ENCODE assay signal across 8 mouse cellular contexts in genomic region chr4:118260551-118261267, GRCm38 (mm10). TPM values are rescaled to one million over a fixed set of nuclear protein-coding genes. Genes with fewer than 3 reads are reported as not detected.
DNase-seq lines count a peak whose midpoint lies in the region; ATAC-seq lines count a peak whose summit lies in the region.

No protein-coding gene starts in this region.

- H3K4me3 ChIP-seq in embryonic facial prominence, embryonic 10.5 days, result peak overlapping the region; percentile 69
- peak overlapping the region; percentile 61 for H3K4me3 ChIP-seq in heart, embryonic 15.5 days
- H3K4me3 ChIP-seq in liver, embryonic 11.5 days (ENCODE audit: low read depth, low read length), result peak overlapping the region; percentile 54
- H3K4me3 ChIP-seq in neural tube, embryonic 11.5 days (ENCODE audit: low read depth, low read length), result peak overlapping the region; percentile 41

- H3K4me1 ChIP-seq in embryonic facial prominence, embryonic 10.5 days, result peaks cover 69% of the 10 kb centered on the region
- H3K4me1 ChIP-seq in heart, embryonic 15.5 days (replicated peaks), result peaks cover 68% of the 10 kb centered on the region
- peaks cover 25% of the 10 kb centered on the region for H3K4me1 ChIP-seq in liver, embryonic 11.5 days (replicated peaks; ENCODE audit: control insufficient read depth, insufficient read depth, low read length)
- H3K4me1 ChIP-seq in neural tube, embryonic 11.5 days (ENCODE audit: control insufficient read depth, insufficient read depth, low read length), result peaks cover 29% of the 10 kb centered on the region

- H3K9me3 ChIP-seq in embryonic facial prominence, embryonic 10.5 days, result no peaks in the 10 kb centered on the region
- no peaks in the 10 kb centered on the region for H3K9me3 ChIP-seq in heart, embryonic 15.5 days (replicated peaks)
- H3K9me3 ChIP-seq in liver, embryonic 11.5 days (ENCODE audit: control insufficient read depth, low read length), result no peaks in the 10 kb centered on the region
- H3K9me3 ChIP-seq in neural tube, embryonic 11.5 days (ENCODE audit: control insufficient read depth, low read length), result no peaks in the 10 kb centered on the region

- ATAC-seq in CD4-positive, CD25-positive, alpha-beta regulatory T cell, adult 4 months, result peak; percentile 23
- peak; percentile 63 for ATAC-seq in heart, embryonic 15.5 days (replicated peaks; ENCODE audit: insufficient number of reproducible peaks, insufficient read depth, low FRiP score, low read depth)
- peak; percentile 64 for ATAC-seq in liver, embryonic 11.5 days (replicated peaks; ENCODE audit: low FRiP score)
- ATAC-seq in neural tube, embryonic 11.5 days (ENCODE audit: insufficient read depth, low FRiP score, low TSS enrichment), result peak; percentile 71

- peak overlapping the region; percentile 95 for H3K4me2 ChIP-seq in heart, embryonic 15.5 days
- peak overlapping the region; percentile 80 for H3K4me2 ChIP-seq in liver, embryonic 11.5 days
- H3K4me2 ChIP-seq in neural tube, embryonic 11.5 days (ENCODE audit: low read depth), result peak overlapping the region; percentile 85

- WGBS in embryonic facial prominence, embryonic 10.5 days, result under 1% methylated on average over 39 of the region's 39 CpGs
- under 1% methylated on average over 39 of the region's 39 CpGs for WGBS in heart, embryonic 15.5 days
- 1% methylated on average over 39 of the region's 39 CpGs for WGBS in liver, embryonic 11.5 days
- WGBS in neural tube, embryonic 11.5 days, result under 1% methylated on average over 35 of the region's 39 CpGs

- H3K27me3 ChIP-seq in embryonic facial prominence, embryonic 10.5 days (replicated peaks; ENCODE audit: low read depth, poor library complexity, severe bottlenecking), result no peaks in the 10 kb centered on the region
- H3K27me3 ChIP-seq in heart, embryonic 15.5 days, result no peaks in the 10 kb centered on the region
- H3K27me3 ChIP-seq in liver, embryonic 11.5 days (replicated peaks; ENCODE audit: control insufficient read depth, insufficient read depth, low read length), result no peaks in the 10 kb centered on the region
- no peaks in the 10 kb centered on the region for H3K27me3 ChIP-seq in neural tube, embryonic 11.5 days (ENCODE audit: control insufficient read depth, insufficient read depth, low read length)

- H3K36me3 ChIP-seq in embryonic facial prominence, embryonic 10.5 days (replicated peaks), result peaks cover 81% of the 10 kb centered on the region
- peaks cover 16% of the 10 kb centered on the region; the same call in 1 of the 2 replicates for H3K36me3 ChIP-seq in heart, embryonic 15.5 days
- peaks cover 5% of the 10 kb centered on the region; the same call in 1 of the 2 replicates for H3K36me3 ChIP-seq in liver, embryonic 11.5 days (ENCODE audit: control insufficient read depth, insufficient read depth, low read length)
- 0 out of 2 replicates have a peak, but pooled peaks cover 3% of the 10 kb centered on the region for H3K36me3 ChIP-seq in neural tube, embryonic 11.5 days (ENCODE audit: control insufficient read depth, insufficient read depth, low read length)

- peak; percentile 85 for DNase-seq in adrenal gland, adult 2 months
- peak; percentile 84 for DNase-seq in embryonic facial prominence, embryonic 10.5 days (ENCODE audit: low spot score)
- peak; percentile 83 for DNase-seq in kidney, postnatal 10 days
- peak; percentile 70 for DNase-seq in liver, embryonic 11.5 days (ENCODE audit: low spot score)
- DNase-seq in neural tube, embryonic 11.5 days (ENCODE audit: low spot score), result peak; percentile 78
- peak; percentile 77 for DNase-seq in thymus, postnatal 0 days (ENCODE audit: low spot score)

- peak overlapping the region; percentile 49 for H3K9ac ChIP-seq in heart, embryonic 15.5 days
- no peak overlapping the region for H3K9ac ChIP-seq in liver, embryonic 11.5 days (ENCODE audit: low read depth, low read length)
- peak overlapping the region; percentile 62 for H3K9ac ChIP-seq in neural tube, embryonic 11.5 days (ENCODE audit: low read length)

- H3K27ac ChIP-seq in embryonic facial prominence, embryonic 10.5 days (replicated peaks), result peak overlapping the region; percentile 86
- H3K27ac ChIP-seq in heart, embryonic 15.5 days, result peak overlapping the region; percentile 36; the same call in 1 of the 2 replicates
- H3K27ac ChIP-seq in liver, embryonic 11.5 days (ENCODE audit: low read depth, low read length), result no peak overlapping the region
- peak overlapping the region; percentile 71 for H3K27ac ChIP-seq in neural tube, embryonic 11.5 days (ENCODE audit: low read depth, low read length)

RNA-seq across cellular contexts. Expression of gene Ptprf, which starts 30.5 kb away (rescaled TPM):
- polyA plus RNA-seq in CD4-positive, CD25-positive, alpha-beta regulatory T cell, adult 4 months (2017; shearing (Covaris generic)), result under 1 TPM; 0.39 to 0.65 TPM
- total RNA-seq in adrenal gland, adult 2 months (2021), result 10 to 100 TPM; 34.9 to 87.8 TPM
- polyA plus RNA-seq in adrenal gland, adult 2 months (2012; rRNA removed), result 43.2 and 43.3 TPM in 2 replicates
- 88.2 and 95.5 TPM in 2 replicates for polyA plus RNA-seq in embryonic facial prominence, embryonic 10.5 days (2016; fragmentation: Nextera tagmentation; extraction: Ambion mirVana)
- polyA plus RNA-seq in heart, embryonic 15.5 days (2015; fragmentation: Nextera tagmentation; extraction: Ambion mirVana), result 16.7 and 32.2 TPM in 2 replicates
- 29.1 and 29.2 TPM in 2 replicates for polyA plus RNA-seq in liver, embryonic 11.5 days (2014; fragmentation: Nextera tagmentation; extraction: Ambion mirVana)
- 68.9 and 80.1 TPM in 2 replicates for polyA plus RNA-seq in neural tube, embryonic 11.5 days (2014; fragmentation: Nextera tagmentation; extraction: Ambion mirVana)
- polyA plus RNA-seq in thymus, postnatal 0 days (2015; fragmentation: Nextera tagmentation; extraction: Ambion mirVana), result 32.2 and 33.7 TPM in 2 replicates

Comparison
In these comparisons a context has a peak if more than half of its experiments do, and no peak if none do; other contexts are left out.
1. RNA of gene Ptprf, which starts 30.5 kb away (polyA plus RNA-seq): 88.2 to 95.5 TPM in embryonic facial prominence, embryonic 10.5 days, 68.9 to 80.1 TPM in neural tube, embryonic 11.5 days, 43.2 to 43.3 TPM in adrenal gland, adult 2 months, 32.2 to 33.7 TPM in thymus, postnatal 0 days, 29.1 to 29.2 TPM in liver, embryonic 11.5 days and 16.7 to 32.2 TPM in heart, embryonic 15.5 days; 0.39 to 0.65 TPM in CD4-positive, CD25-positive, alpha-beta regulatory T cell, adult 4 months; every median in the first group is over 10 times any median in the second.
2. Peak in every context shown above with its lines, with median percentiles within 50 percentile points of each other: ATAC-seq, DNase-seq, H3K4me3 ChIP-seq and H3K4me2 ChIP-seq.